In genomic region chr5:90655891-90656290, GRCm38 (mm10) we compare ENCODE assay signal across 27 mouse cellular contexts. TPM values are rescaled to one million over a fixed set of nuclear protein-coding genes. Genes with fewer than 3 reads are reported as not detected.
DNase-seq lines count a peak whose midpoint lies in the region; ATAC-seq and TF ChIP-seq lines count a peak whose summit lies in the region.
"Had no signal": no experiment of that assay in that cellular context is flagged by ENCODE, and none has a peak within 500 bp of the region (broad histone marks: within the 10 kb centered on the region; RNA-seq: fewer than 3 reads in every experiment).

No protein-coding gene starts in this region.

- H3K4me1 ChIP-seq in forebrain, embryonic 14.5 days (ENCODE audit: control insufficient read depth, insufficient read depth, low read length): no peaks in the 10 kb centered on the region
- no peaks in the 10 kb centered on the region for H3K4me1 ChIP-seq in forebrain, embryonic 13.5 days
- H3K4me1 ChIP-seq in kidney, postnatal 0 days (replicated peaks; ENCODE audit: insufficient read depth, low read length): no peaks in the 10 kb centered on the region
- H3K4me1 ChIP-seq in embryonic facial prominence, embryonic 14.5 days (ENCODE audit: control insufficient read depth, insufficient read depth, low read length): no peaks in the 10 kb centered on the region; the same call in 1 of the 2 replicates
- H3K4me1 ChIP-seq: heart, embryonic 15.5 days; neural tube, embryonic 13.5 days had no signal

- no peak for TF ChIP-seq CTCF in kidney, postnatal 0 days (IDR thresholded peaks at IDR 0.05; ENCODE audit: low read depth)

- no peak overlapping the region for H3K9ac ChIP-seq in forebrain, embryonic 14.5 days (ENCODE audit: low read length)
- no peak overlapping the region for H3K9ac ChIP-seq in forebrain, embryonic 13.5 days
- H3K9ac ChIP-seq in kidney, postnatal 0 days (ENCODE audit: low read depth, low read length): no peak overlapping the region
- no peak overlapping the region for H3K9ac ChIP-seq in embryonic facial prominence, embryonic 14.5 days (ENCODE audit: low read depth, low read length)
- H3K9ac ChIP-seq: heart, embryonic 15.5 days; neural tube, embryonic 13.5 days had no signal

- ATAC-seq in forebrain, embryonic 14.5 days: no peak
- ATAC-seq in forebrain, embryonic 13.5 days: no peak
- ATAC-seq in kidney, postnatal 0 days (replicated peaks; ENCODE audit: low FRiP score, low read depth): no peak
- no peak for ATAC-seq in embryonic facial prominence, embryonic 14.5 days (ENCODE audit: low read depth)
- ATAC-seq: intestine, embryonic 16.5 days had no signal

- no peak overlapping the region for H3K27ac ChIP-seq in forebrain, embryonic 14.5 days (ENCODE audit: low read depth, low read length)
- H3K27ac ChIP-seq in forebrain, embryonic 13.5 days: no peak overlapping the region
- no peak overlapping the region for H3K27ac ChIP-seq in kidney, postnatal 0 days
- H3K27ac ChIP-seq in embryonic facial prominence, embryonic 14.5 days (replicated peaks; ENCODE audit: low read depth, low read length): no peak overlapping the region
- H3K27ac ChIP-seq: heart, adult 2 months; heart, embryonic 15.5 days; neural tube, embryonic 13.5 days had no signal

- H3K27me3 ChIP-seq in forebrain, embryonic 14.5 days (replicated peaks; ENCODE audit: control insufficient read depth, insufficient read depth, low read length): no peaks in the 10 kb centered on the region
- no peaks in the 10 kb centered on the region for H3K27me3 ChIP-seq in forebrain, embryonic 13.5 days
- H3K27me3 ChIP-seq in kidney, postnatal 0 days (ENCODE audit: insufficient read depth, low read length): no peaks in the 10 kb centered on the region
- no peaks in the 10 kb centered on the region for H3K27me3 ChIP-seq in embryonic facial prominence, embryonic 14.5 days (replicated peaks; ENCODE audit: control insufficient read depth, insufficient read depth, low read length)
- H3K27me3 ChIP-seq: neural tube, embryonic 13.5 days had no signal

- no peaks in the 10 kb centered on the region for H3K36me3 ChIP-seq in forebrain, embryonic 14.5 days (ENCODE audit: control insufficient read depth, insufficient read depth, low read length)
- H3K36me3 ChIP-seq in forebrain, embryonic 13.5 days (ENCODE audit: poor library complexity, severe bottlenecking): no peaks in the 10 kb centered on the region
- no peaks in the 10 kb centered on the region for H3K36me3 ChIP-seq in kidney, postnatal 0 days (ENCODE audit: insufficient read depth, low read length)
- no peaks in the 10 kb centered on the region for H3K36me3 ChIP-seq in embryonic facial prominence, embryonic 14.5 days (ENCODE audit: control insufficient read depth, insufficient read depth, low read length)
- H3K36me3 ChIP-seq: G1E; heart, embryonic 15.5 days; neural tube, embryonic 13.5 days had no signal

- H3K9me3 ChIP-seq in forebrain, embryonic 14.5 days (replicated peaks; ENCODE audit: control insufficient read depth, low read length): no peaks in the 10 kb centered on the region
- H3K9me3 ChIP-seq in forebrain, embryonic 13.5 days (replicated peaks): no peaks in the 10 kb centered on the region
- no peaks in the 10 kb centered on the region for H3K9me3 ChIP-seq in kidney, postnatal 0 days (replicated peaks; ENCODE audit: low read length)
- H3K9me3 ChIP-seq in embryonic facial prominence, embryonic 14.5 days (ENCODE audit: control insufficient read depth, low read length): no peaks in the 10 kb centered on the region
- H3K9me3 ChIP-seq: G1E; heart, embryonic 15.5 days; neural tube, embryonic 13.5 days had no signal

- H3K4me3 ChIP-seq in forebrain, embryonic 14.5 days (ENCODE audit: low read depth, low read length): no peak overlapping the region
- no peak overlapping the region for H3K4me3 ChIP-seq in forebrain, embryonic 13.5 days
- no peak overlapping the region for H3K4me3 ChIP-seq in kidney, postnatal 0 days (replicated peaks; ENCODE audit: low read depth, low read length)
- no peak overlapping the region for H3K4me3 ChIP-seq in embryonic facial prominence, embryonic 14.5 days (ENCODE audit: low read depth, low read length)
- H3K4me3 ChIP-seq: heart, adult 2 months; heart, embryonic 15.5 days; neural tube, embryonic 13.5 days had no signal

- peak; percentile 13 for DNase-seq in forebrain, embryonic 14.5 days (ENCODE audit: low spot score)
- DNase-seq in kidney, postnatal 0 days (ENCODE audit: low spot score): peak; percentile 16
- DNase-seq in kidney, adult 8-10 months: no peak
- peak; percentile 75 for DNase-seq in 3T3-L1 (ENCODE audit: low read depth, low spot score)
- peak; percentile 75 for DNase-seq in embryonic facial prominence, embryonic 14.5 days (ENCODE audit: low spot score)
- no peak for DNase-seq in kidney, postnatal 10 days
- no peak for DNase-seq in kidney, adult 18-20 months
- DNase-seq: adrenal gland, postnatal 25 days; cerebellum, adult 11-12 months; cerebellum, postnatal 14 days; embryo, embryonic 11 days; gastrocnemius, postnatal 25 days; heart, adult 2 months; heart, postnatal 4 days; kidney, postnatal 25 days; left cerebral cortex, postnatal 4 days; lung, adult 18-20 months; lung, postnatal 36 days; right cerebral cortex, postnatal 14 days; spleen, adult 18-20 months; thymus, postnatal 36 days had no signal

- WGBS in forebrain, embryonic 14.5 days: 60% methylated on average over 13 of the region's 13 CpGs
- WGBS in forebrain, embryonic 13.5 days: 58% methylated on average over 13 of the region's 13 CpGs
- WGBS in kidney, postnatal 0 days: 72% methylated on average over 13 of the region's 13 CpGs
- WGBS in embryonic facial prominence, embryonic 14.5 days: 30% methylated on average over 13 of the region's 13 CpGs

- no peak overlapping the region for H3K4me2 ChIP-seq in forebrain, embryonic 14.5 days (ENCODE audit: low read length)
- no peak overlapping the region for H3K4me2 ChIP-seq in forebrain, embryonic 13.5 days
- H3K4me2 ChIP-seq in kidney, postnatal 0 days (ENCODE audit: low read length): no peak overlapping the region
- H3K4me2 ChIP-seq in embryonic facial prominence, embryonic 14.5 days (ENCODE audit: low read depth, low read length): peak overlapping the region; percentile 38
- H3K4me2 ChIP-seq: heart, embryonic 15.5 days; liver, embryonic 11.5 days; neural tube, embryonic 13.5 days had no signal

RNA-seq across cellular contexts. Expression of gene Rassf6, which starts 15.4 kb away (rescaled TPM):
- polyA plus RNA-seq in forebrain, embryonic 14.5 days (2014; fragmentation: Nextera tagmentation; extraction: Ambion mirVana): 0.74 and 1.1 TPM in 2 replicates
- polyA plus RNA-seq in forebrain, embryonic 13.5 days (2015; fragmentation: Nextera tagmentation; extraction: Ambion mirVana): 0.79 TPM in 1 of 2 replicates, not detected in the other
- polyA plus RNA-seq in kidney, postnatal 0 days (2015; fragmentation: Nextera tagmentation; extraction: Ambion mirVana): 27.8 and 31.6 TPM in 2 replicates
- polyA plus RNA-seq in embryonic facial prominence, embryonic 14.5 days (2014; fragmentation: Nextera tagmentation; extraction: Ambion mirVana): 2.0 and 2.1 TPM in 2 replicates
- polyA plus RNA-seq: G1E had no signal

Comparison
In these comparisons a context has a peak if more than half of its experiments do, and no peak if none do; other contexts are left out.
1. DNase-seq: peak in forebrain, embryonic 14.5 days (single experiment), kidney, postnatal 0 days (single experiment), 3T3-L1 (single experiment) and embryonic facial prominence, embryonic 14.5 days (single experiment); none in kidney, adult 8-10 months (0 of 2), kidney, postnatal 10 days (single experiment) and kidney, adult 18-20 months (single experiment).